Mouse (Mus musculus) cortical plate, adult 2 months (tissue): Measurements from ENCODE around the gene a.

ENCODE experiments used
- CTCF ChIP-seq: fragments of 200-500 bp; IDR thresholded peaks from 2 replicates; pipeline ENCODE4 v1.5.1; 2011; ENCODE audit warnings: mild to moderate bottlenecking, control low read depth, low read length; ENCODE audit not compliant: insufficient read depth; ENCODE audit errors: extremely low read depth
- POLR2A ChIP-seq: fragments of 200-500 bp; IDR thresholded peaks from 2 replicates; pipeline ENCODE4 v1.6.1; 2011; ENCODE audit warnings: mild to moderate bottlenecking, low read length, control low read depth; ENCODE audit not compliant: insufficient read depth; ENCODE audit errors: extremely low read depth

DNA sequence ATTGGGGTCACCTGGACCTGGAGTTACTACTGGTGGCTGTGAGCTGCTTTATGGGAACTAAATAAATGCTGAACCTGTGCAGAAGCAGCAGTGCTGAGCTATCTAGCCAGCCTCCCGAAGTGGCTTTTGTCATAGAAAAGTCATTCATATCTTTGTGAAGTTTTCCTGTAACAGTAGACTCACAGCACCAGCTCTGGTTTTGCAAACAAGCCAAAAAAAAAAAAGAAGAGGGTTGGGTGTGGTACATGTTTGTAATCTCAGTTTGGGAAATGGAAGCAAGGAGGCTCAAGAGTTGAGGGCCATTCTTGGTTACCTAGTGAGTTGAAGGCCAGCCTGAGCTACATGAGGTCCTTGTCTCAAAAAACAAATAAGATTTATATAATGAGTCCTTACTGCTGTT is 29.1 kb downstream of the a start:
- no peak for TF ChIP-seq POLR2A
- no peak for TF ChIP-seq CTCF
